Mouse (Mus musculus) E14TG2a.4 (cell line): ENCODE measurements around the gene Supt3.

Experiments used
- CTCF ChIP-seq: conservative IDR thresholded peaks from 2 replicates; pipeline ENCODE4 v1.5.1; 2014; ENCODE audit warnings: low read length
- NANOG ChIP-seq: IDR thresholded peaks from 2 replicates; pipeline ENCODE4 v1.6.1; 2014; ENCODE audit warnings: borderline replicate concordance, low read length, mixed read lengths

DNA sequence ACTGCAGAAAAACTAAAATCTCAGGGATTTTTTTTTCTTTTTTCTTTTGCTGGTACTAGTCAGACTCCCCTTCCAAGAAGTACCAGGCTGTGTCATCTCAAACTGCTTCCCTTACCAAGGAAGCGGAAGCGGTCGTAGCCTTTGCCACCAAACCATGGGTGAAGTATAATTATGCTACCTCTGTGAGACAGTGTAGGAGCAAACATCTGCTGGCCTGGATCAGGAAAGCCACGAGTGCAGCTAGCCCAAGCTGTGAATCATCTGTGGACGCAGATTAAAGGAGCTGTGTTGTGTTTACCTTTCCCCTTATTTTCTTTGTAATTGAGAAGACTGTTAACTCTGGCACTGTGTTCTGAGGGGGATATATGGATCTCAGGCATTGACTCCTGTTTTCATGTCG is 255.3 kb downstream of the Supt3 start:
- TF ChIP-seq CTCF (no peak), NANOG (no peak)
